Mouse (Mus musculus): ENCODE measurements around the gene Cabcoco1. TPM values are rescaled to one million over a fixed set of nuclear protein-coding genes. Genes with fewer than 3 reads are reported as not detected.

Cabcoco1 gene
- polyA plus RNA-seq, 1 experiment = 12.3 TPM

GRCm38 (mm10) chr10:68541943-68542420 is 286 bp upstream of the Cabcoco1 start:
- H3K27me3 ChIP-seq (replicated peaks; ENCODE audit: control insufficient read depth, insufficient read depth, low read length) = no peaks in the 10 kb centered on the region
- H3K4me3 ChIP-seq (ENCODE audit: insufficient read depth, low read depth, low read length) = peak overlapping the region; percentile 32; the same call in 1 of the 2 replicates
- 0 out of 2 replicates have a peak, but pooled peaks cover 4% of the 10 kb centered on the region for H3K4me1 ChIP-seq (ENCODE audit: control insufficient read depth, insufficient read depth, low read length)
- no peak for DNase-seq
- H3K27ac ChIP-seq (ENCODE audit: insufficient read depth, low read depth, low read length) = peak overlapping the region; percentile 93
- TF ChIP-seq POLR2A (IDR thresholded peaks at IDR 0.05; ENCODE audit: low read depth, low read length) (no peak), CTCF (conservative IDR thresholded peaks at IDR 0.05; ENCODE audit: insufficient read depth, insufficient read length, low read depth, low read length) (no peak)
- H3K36me3 ChIP-seq (ENCODE audit: control insufficient read depth, insufficient read depth, low read length) = no peaks in the 10 kb centered on the region
- 19% methylated on average over 7 of the region's 7 CpGs for WGBS

GRCm38 (mm10) chr10:68540612-68541011 is 1.1 kb downstream of the Cabcoco1 start:
- Histone ChIP-seq H3K36me3 (ENCODE audit: control insufficient read depth, insufficient read depth, low read length) (no peaks in the 10 kb centered on the region), H3K27ac (ENCODE audit: insufficient read depth, low read depth, low read length) (peak overlapping the region; percentile 93; the same call in 1 of the 2 replicates), H3K27me3 (replicated peaks; ENCODE audit: control insufficient read depth, insufficient read depth, low read length) (no peaks in the 10 kb centered on the region), H3K4me1 (ENCODE audit: control insufficient read depth, insufficient read depth, low read length) (peaks cover 9% of the 10 kb centered on the region), H3K4me3 (ENCODE audit: insufficient read depth, low read depth, low read length) (no peak overlapping the region)
- TF ChIP-seq POLR2A (IDR thresholded peaks at IDR 0.05; ENCODE audit: low read depth, low read length) = no peak
- TF ChIP-seq CTCF (conservative IDR thresholded peaks at IDR 0.05; ENCODE audit: insufficient read depth, insufficient read length, low read depth, low read length) = no peak
- WGBS = 50% methylated on average over 3 of the region's 3 CpGs
- DNase-seq = no peak

DNA sequence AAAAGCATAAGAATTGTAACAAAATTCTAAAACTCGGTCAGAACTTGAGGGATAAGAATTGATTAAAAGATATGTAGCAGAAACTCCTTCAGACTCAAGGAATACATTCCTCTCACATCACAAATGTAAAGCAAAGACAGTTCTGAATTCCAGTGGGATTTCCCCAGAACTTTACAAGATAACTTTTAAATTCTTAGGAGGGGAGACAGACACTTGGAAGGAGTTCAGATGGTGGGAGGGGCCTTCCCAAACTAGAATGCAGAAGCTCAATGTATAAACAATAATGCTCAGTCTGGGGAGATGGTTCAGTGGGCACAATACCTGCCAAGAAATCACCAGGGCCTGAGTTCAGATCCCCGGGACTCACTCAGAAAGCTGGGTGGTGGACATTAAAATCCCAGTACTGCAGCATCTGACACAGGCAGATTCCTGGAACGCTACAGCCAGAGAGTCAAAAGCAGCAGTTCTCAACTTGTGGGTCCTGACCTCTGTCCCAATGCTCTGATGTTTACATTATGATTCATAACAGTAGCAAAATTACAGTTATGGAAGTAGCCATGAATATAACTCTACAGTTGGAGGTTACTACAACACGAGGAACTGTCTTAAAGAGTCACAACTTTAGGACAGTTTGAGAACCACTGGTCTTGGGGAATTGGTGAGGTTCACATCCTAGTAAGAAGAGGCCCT is 4.3 kb downstream of the Cabcoco1 start:
- Histone ChIP-seq H3K36me3 (ENCODE audit: control insufficient read depth, insufficient read depth, low read length) (no peaks in the 10 kb centered on the region), H3K27me3 (replicated peaks; ENCODE audit: control insufficient read depth, insufficient read depth, low read length) (no peaks in the 10 kb centered on the region), H3K4me1 (ENCODE audit: control insufficient read depth, insufficient read depth, low read length) (peaks cover 11% of the 10 kb centered on the region), H3K27ac (ENCODE audit: insufficient read depth, low read depth, low read length) (no peak overlapping the region), H3K4me3 (ENCODE audit: insufficient read depth, low read depth, low read length) (no peak overlapping the region)
- TF ChIP-seq CTCF (conservative IDR thresholded peaks at IDR 0.05; ENCODE audit: insufficient read depth, insufficient read length, low read depth, low read length) (no peak), POLR2A (IDR thresholded peaks at IDR 0.05; ENCODE audit: low read depth, low read length) (no peak)
- no peak for DNase-seq
- WGBS = 69% methylated on average over 4 of the region's 4 CpGs

DNA sequence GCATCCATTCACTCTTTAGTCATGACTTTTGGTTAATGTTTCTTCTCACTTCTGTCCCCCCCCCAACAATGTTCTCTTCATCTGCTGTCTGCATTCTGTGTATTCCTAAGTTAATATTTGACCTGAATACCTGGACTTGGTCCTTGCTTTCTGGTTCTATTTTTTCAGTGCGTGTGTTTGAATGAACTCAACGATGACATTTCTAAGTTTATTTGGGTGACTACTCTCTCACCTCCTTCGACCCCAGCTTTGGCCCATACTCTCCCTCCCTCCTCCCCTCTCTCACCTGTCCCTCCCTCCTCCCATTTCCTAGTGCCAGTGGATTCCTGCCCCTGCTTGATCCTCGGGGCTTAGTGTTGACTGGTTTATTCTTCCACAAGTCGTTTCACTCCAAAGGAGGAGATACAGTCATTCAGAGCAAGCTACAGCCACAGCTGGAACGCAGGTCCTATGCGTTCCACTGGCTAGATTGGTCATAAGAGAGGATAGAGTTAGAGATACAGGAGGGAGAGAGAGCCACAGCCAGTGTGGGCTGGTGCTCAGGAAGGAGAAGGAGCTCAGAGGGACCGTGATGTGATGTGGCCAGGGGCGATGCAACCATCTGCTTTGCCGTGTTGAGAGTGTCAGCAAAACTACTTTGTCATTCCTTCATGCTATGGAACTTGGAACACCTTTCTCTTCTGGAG is 12.2 kb downstream of the Cabcoco1 start:
- Histone ChIP-seq H3K4me3 (ENCODE audit: insufficient read depth, low read depth, low read length) (no peak overlapping the region), H3K36me3 (ENCODE audit: control insufficient read depth, insufficient read depth, low read length) (no peaks in the 10 kb centered on the region), H3K4me1 (ENCODE audit: control insufficient read depth, insufficient read depth, low read length) (peaks cover 14% of the 10 kb centered on the region), H3K27ac (ENCODE audit: insufficient read depth, low read depth, low read length) (peak overlapping the region; percentile 85), H3K27me3 (replicated peaks; ENCODE audit: control insufficient read depth, insufficient read depth, low read length) (no peaks in the 10 kb centered on the region)
- TF ChIP-seq POLR2A (IDR thresholded peaks at IDR 0.05; ENCODE audit: low read depth, low read length) (no peak), CTCF (conservative IDR thresholded peaks at IDR 0.05; ENCODE audit: insufficient read depth, insufficient read length, low read depth, low read length) (no peak)
- DNase-seq = peak; percentile 90
- WGBS = 38% methylated on average over 10 of the region's 10 CpGs

GRCm38 (mm10) chr10:68528958-68529357 is 12.7 kb downstream of the Cabcoco1 start:
- peaks cover 14% of the 10 kb centered on the region for H3K4me1 ChIP-seq (ENCODE audit: control insufficient read depth, insufficient read depth, low read length)
- TF ChIP-seq CTCF (conservative IDR thresholded peaks at IDR 0.05; ENCODE audit: insufficient read depth, insufficient read length, low read depth, low read length) (no peak), POLR2A (IDR thresholded peaks at IDR 0.05; ENCODE audit: low read depth, low read length) (no peak)
- no peak overlapping the region; the same call in 1 of the 2 replicates for H3K4me3 ChIP-seq (ENCODE audit: insufficient read depth, low read depth, low read length)
- no peaks in the 10 kb centered on the region for H3K36me3 ChIP-seq (ENCODE audit: control insufficient read depth, insufficient read depth, low read length)
- peak overlapping the region; percentile 85 for H3K27ac ChIP-seq (ENCODE audit: insufficient read depth, low read depth, low read length)
- H3K27me3 ChIP-seq (replicated peaks; ENCODE audit: control insufficient read depth, insufficient read depth, low read length) = no peaks in the 10 kb centered on the region
- 37% methylated on average over 8 of the region's 8 CpGs for WGBS
- no peak for DNase-seq

DNA sequence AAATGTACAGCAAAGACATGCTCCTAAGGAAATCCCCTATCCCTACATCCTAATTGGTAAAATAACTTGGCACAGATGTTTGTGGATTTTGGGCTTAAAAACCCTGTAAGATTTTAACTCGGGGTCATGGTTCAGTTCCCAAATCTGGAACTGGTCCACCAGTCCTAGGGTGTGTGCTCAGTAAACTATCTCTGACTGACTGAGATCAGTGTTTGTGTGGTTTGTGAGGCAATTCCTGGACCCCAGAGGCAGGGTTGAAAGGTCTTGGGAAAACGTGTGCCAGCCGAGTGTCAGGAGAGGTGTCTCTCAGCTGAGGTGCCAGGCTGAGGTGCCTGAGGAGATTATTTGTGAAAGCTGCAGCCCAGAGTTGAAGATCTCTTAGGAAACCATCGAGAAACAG is 19.6 kb downstream of the Cabcoco1 start:
- peak; percentile 90 for DNase-seq
- WGBS = 48% methylated on average over 4 of the region's 4 CpGs
- Histone ChIP-seq H3K27ac (ENCODE audit: insufficient read depth, low read depth, low read length) (peak overlapping the region; percentile 73), H3K4me1 (ENCODE audit: control insufficient read depth, insufficient read depth, low read length) (peaks cover 4% of the 10 kb centered on the region; the same call in 1 of the 2 replicates), H3K36me3 (ENCODE audit: control insufficient read depth, insufficient read depth, low read length) (no peaks in the 10 kb centered on the region), H3K27me3 (replicated peaks; ENCODE audit: control insufficient read depth, insufficient read depth, low read length) (no peaks in the 10 kb centered on the region), H3K4me3 (ENCODE audit: insufficient read depth, low read depth, low read length) (no peak overlapping the region)
- TF ChIP-seq CTCF (conservative IDR thresholded peaks at IDR 0.05; ENCODE audit: insufficient read depth, insufficient read length, low read depth, low read length) = no peak

- no peaks in the 10 kb centered on the region for H3K36me3 ChIP-seq (ENCODE audit: control insufficient read depth, insufficient read depth, low read length)
- no peak for DNase-seq
- H3K4me1 ChIP-seq (ENCODE audit: control insufficient read depth, insufficient read depth, low read length) = no peaks in the 10 kb centered on the region
- no peak overlapping the region for H3K4me3 ChIP-seq (ENCODE audit: insufficient read depth, low read depth, low read length)
- 91% methylated on average over 8 of the region's 8 CpGs for WGBS
- TF ChIP-seq POLR2A (IDR thresholded peaks at IDR 0.05; ENCODE audit: low read depth, low read length) (no peak), CTCF (conservative IDR thresholded peaks at IDR 0.05; ENCODE audit: insufficient read depth, insufficient read length, low read depth, low read length) (no peak)
- H3K27me3 ChIP-seq (replicated peaks; ENCODE audit: control insufficient read depth, insufficient read depth, low read length) = no peaks in the 10 kb centered on the region
- no peak overlapping the region for H3K27ac ChIP-seq (ENCODE audit: insufficient read depth, low read depth, low read length)
These were observed 29.2 kb downstream of the Cabcoco1 start for GRCm38 (mm10) chr10:68512433-68513019.

Data from kidney, adult 2 months (tissue).